Mouse (Mus musculus): ENCODE data around the gene Trim33.

GRCm38 (mm10) chr3:103288761-103289160 is 9.7 kb downstream of the Trim33 start:
- TF ChIP-seq EP300 (IDR thresholded peaks at IDR 0.05; ENCODE audit: low read depth) (no peak), CTCF (IDR thresholded peaks at IDR 0.05; ENCODE audit: low read depth) (no peak)
